Mouse (Mus musculus): Measurements from ENCODE around the gene Mtg1. TPM values are rescaled to one million over a fixed set of nuclear protein-coding genes. Genes with fewer than 3 reads are reported as not detected.

Mtg1 gene
- polyA plus RNA-seq, 1 experiment from 2014 or later: 42.9 TPM

DNA sequence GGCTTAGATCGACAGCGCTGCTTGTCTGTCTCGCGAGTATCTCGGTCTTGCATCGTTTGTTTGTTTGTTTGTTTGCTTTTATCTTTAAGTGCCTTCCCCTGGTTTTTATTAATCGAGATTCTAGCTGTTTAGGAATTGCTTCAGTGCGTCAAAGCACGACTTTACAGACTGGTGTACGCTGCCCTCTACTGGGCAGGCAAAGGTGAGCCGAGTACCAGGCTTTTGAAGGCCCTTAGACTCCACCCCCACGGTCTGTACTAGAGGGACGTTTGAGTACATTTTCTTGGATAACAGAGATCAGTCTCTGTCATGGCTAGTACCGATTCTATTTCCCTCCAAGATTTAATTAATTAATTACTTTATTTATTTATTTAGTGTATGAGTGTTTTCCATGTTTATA, 4.0 kb downstream of the Mtg1 start:
- DNase-seq (ENCODE audit: low spot score): peak; percentile 77
- no peak for ATAC-seq
- Histone ChIP-seq H3K27me3 (replicated peaks; ENCODE audit: control insufficient read depth, insufficient read depth, low read length) (no peaks in the 10 kb centered on the region), H3K4me2 (ENCODE audit: low read length) (no peak overlapping the region), H3K27ac (ENCODE audit: low read depth, low read length) (no peak overlapping the region), H3K9ac (ENCODE audit: low read length) (no peak overlapping the region), H3K36me3 (ENCODE audit: control insufficient read depth, insufficient read depth, low read length) (no peaks in the 10 kb centered on the region), H3K9me3 (replicated peaks; ENCODE audit: control insufficient read depth, low read length) (no peaks in the 10 kb centered on the region), H3K4me1 (ENCODE audit: control insufficient read depth, insufficient read depth, low read length) (peaks cover 3% of the 10 kb centered on the region; the same call in 1 of the 2 replicates), H3K4me3 (ENCODE audit: low read depth, low read length) (no peak overlapping the region)
- 10% methylated on average over 14 of the region's 14 CpGs for WGBS

DNA sequence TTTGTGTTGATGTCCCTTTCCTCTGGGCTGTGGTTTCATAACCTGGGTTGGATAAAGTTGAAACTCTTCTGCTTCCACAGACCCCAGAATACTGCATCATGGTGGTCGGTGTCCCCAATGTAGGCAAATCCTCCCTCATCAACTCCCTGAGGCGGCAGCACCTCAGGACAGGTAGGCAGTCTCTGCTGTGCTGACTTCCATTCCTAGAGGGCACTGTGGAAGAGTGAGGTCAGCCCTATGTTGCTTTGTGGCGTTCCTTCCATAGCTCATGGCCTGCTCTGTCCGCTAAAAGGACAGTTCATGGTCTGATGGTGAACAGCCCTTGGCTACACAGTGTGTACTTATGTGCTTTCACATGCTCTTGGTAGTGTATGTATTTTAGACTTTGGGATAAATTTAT, 7.2 kb downstream of the Mtg1 start:
- no peaks in the 10 kb centered on the region for H3K4me1 ChIP-seq (ENCODE audit: control insufficient read depth, insufficient read depth, low read length)
- H3K36me3 ChIP-seq (ENCODE audit: control insufficient read depth, insufficient read depth, low read length): peaks cover 7% of the 10 kb centered on the region; the same call in 1 of the 2 replicates
- H3K9ac ChIP-seq (ENCODE audit: low read length): no peak overlapping the region
- H3K9me3 ChIP-seq (replicated peaks; ENCODE audit: control insufficient read depth, low read length): no peaks in the 10 kb centered on the region
- H3K4me2 ChIP-seq (ENCODE audit: low read length): no peak overlapping the region
- H3K27ac ChIP-seq (ENCODE audit: low read depth, low read length): no peak overlapping the region
- no peak overlapping the region for H3K4me3 ChIP-seq (ENCODE audit: low read depth, low read length)
- H3K27me3 ChIP-seq (replicated peaks; ENCODE audit: control insufficient read depth, insufficient read depth, low read length): no peaks in the 10 kb centered on the region
- DNase-seq (ENCODE audit: low spot score) (no peak), ATAC-seq (no peak)
- 87% methylated on average over 4 of the region's 4 CpGs for WGBS

DNA sequence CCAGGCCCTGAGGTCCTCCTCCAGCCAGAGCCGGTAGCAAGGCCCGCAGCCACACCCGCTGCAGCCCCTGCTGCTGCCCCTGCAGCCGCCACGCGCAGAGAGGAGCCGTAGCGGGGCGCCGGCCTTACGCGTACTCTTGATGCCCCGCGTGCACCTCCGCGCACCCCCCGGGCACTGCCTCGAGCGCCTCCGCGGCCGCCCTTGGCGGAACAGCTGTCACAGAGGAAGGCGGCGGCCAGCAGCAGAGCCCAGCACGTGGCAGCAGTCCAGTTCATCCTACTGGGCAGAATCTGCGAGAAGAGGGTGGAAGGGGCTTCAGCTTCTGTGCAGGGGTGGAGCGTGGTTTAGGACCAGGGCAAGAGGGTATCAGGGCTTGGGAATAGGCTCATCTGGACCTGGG, 16.0 kb downstream of the Mtg1 start:
- peaks cover 6% of the 10 kb centered on the region; the same call in 1 of the 2 replicates for H3K4me1 ChIP-seq (ENCODE audit: control insufficient read depth, insufficient read depth, low read length)
- H3K9ac ChIP-seq (ENCODE audit: low read length): peak overlapping the region; percentile 67
- WGBS: 11% methylated on average over 28 of the region's 28 CpGs
- peak overlapping the region; percentile 36 for H3K4me3 ChIP-seq (ENCODE audit: low read depth, low read length)
- peak overlapping the region; percentile 55 for H3K4me2 ChIP-seq (ENCODE audit: low read length)
- DNase-seq (ENCODE audit: low spot score) (peak; percentile 35), ATAC-seq (peak; percentile 47; the same call in 1 of the 2 replicates)
- H3K27ac ChIP-seq (ENCODE audit: low read depth, low read length): no peak overlapping the region
- no peaks in the 10 kb centered on the region for H3K27me3 ChIP-seq (replicated peaks; ENCODE audit: control insufficient read depth, insufficient read depth, low read length)
- H3K36me3 ChIP-seq (ENCODE audit: control insufficient read depth, insufficient read depth, low read length): no peaks in the 10 kb centered on the region
- no peaks in the 10 kb centered on the region for H3K9me3 ChIP-seq (replicated peaks; ENCODE audit: control insufficient read depth, low read length)

DNA sequence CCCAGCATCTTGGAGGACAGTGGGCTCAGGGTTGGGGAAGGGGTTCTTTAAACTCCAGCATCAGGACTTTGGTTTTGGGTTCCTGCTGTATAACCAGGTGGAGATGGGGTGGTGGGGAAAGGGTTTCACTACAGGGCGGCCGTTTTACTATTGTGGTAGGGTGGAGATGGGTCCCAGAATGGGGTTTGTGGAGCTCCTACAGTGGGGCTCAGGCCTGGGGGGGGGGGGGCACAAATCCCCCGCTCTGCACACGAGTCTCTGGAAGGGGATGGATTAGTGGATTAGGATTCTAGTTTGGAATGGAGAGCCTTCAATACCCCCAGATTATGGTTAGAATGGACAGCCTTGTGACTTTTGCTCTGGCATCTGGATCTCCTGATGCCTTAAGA, 16.5 kb downstream of the Mtg1 start:
- Histone ChIP-seq H3K4me1 (ENCODE audit: control insufficient read depth, insufficient read depth, low read length) (peaks cover 6% of the 10 kb centered on the region; the same call in 1 of the 2 replicates), H3K4me3 (ENCODE audit: low read depth, low read length) (peak overlapping the region; percentile 36), H3K27me3 (replicated peaks; ENCODE audit: control insufficient read depth, insufficient read depth, low read length) (no peaks in the 10 kb centered on the region), H3K36me3 (ENCODE audit: control insufficient read depth, insufficient read depth, low read length) (no peaks in the 10 kb centered on the region), H3K9me3 (replicated peaks; ENCODE audit: control insufficient read depth, low read length) (no peaks in the 10 kb centered on the region), H3K4me2 (ENCODE audit: low read length) (peak overlapping the region; percentile 55), H3K27ac (ENCODE audit: low read depth, low read length) (no peak overlapping the region), H3K9ac (ENCODE audit: low read length) (peak overlapping the region; percentile 67)
- ATAC-seq (peak; percentile 13), DNase-seq (ENCODE audit: low spot score) (peak; percentile 5)
- 20% methylated on average over 4 of the region's 4 CpGs for WGBS

DNA sequence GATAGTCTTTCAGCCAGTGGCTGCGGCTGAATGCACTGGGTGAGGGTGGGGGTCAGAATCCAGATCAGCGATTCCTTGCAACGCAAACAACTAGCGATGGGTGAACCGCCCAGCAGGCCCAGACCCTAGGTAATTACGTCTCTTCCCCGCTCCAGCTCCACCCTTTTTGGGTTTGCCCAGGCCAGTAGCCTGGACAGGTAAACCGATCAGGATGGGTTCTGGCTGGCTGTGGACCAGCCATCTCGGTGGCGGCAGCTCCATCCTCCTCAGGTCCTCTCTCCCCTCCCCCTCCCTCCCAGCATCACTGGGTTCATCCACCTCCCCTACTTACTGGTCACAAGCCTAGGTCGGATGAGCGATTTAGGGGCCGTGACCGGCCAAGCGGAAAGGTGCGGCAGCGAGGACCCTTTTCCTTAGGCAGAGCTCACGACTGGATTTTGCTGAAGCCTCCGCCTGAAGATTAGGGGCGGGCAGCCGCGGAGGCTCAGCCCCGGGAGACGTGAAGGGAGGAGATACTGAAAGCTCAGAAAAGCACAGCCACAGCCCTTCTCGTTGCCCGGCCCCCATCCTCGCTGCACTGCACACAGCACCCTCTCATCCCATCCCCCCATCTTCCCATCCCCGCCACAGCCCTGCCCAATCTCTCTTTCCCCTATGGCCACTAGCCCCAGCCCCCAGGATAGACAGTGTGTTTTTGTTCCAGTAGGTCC, 17.0 kb downstream of the Mtg1 start, which contains the start of gene Sprn:
TSS of gene Sprn (minus strand) at position 660 of the 710 bp plus-strand sequence.
- Histone ChIP-seq H3K4me3 (ENCODE audit: low read depth, low read length) (peak within 1 kb of the TSS; percentile 36), H3K9me3 (replicated peaks; ENCODE audit: control insufficient read depth, low read length) (no peaks in the 10 kb centered on the region), H3K4me1 (ENCODE audit: control insufficient read depth, insufficient read depth, low read length) (peaks cover 6% of the 10 kb centered on the region; the same call in 1 of the 2 replicates), H3K9ac (ENCODE audit: low read length) (peak within 1 kb of the TSS; percentile 67), H3K4me2 (ENCODE audit: low read length) (peak within 1 kb of the TSS; percentile 55), H3K27ac (ENCODE audit: low read depth, low read length) (peak within 1 kb of the TSS; percentile 60; the same call in 1 of the 2 replicates), H3K36me3 (ENCODE audit: control insufficient read depth, insufficient read depth, low read length) (no peaks in the 10 kb centered on the region), H3K27me3 (replicated peaks; ENCODE audit: control insufficient read depth, insufficient read depth, low read length) (no peaks in the 10 kb centered on the region)
- WGBS: under 1% methylated on average over 28 of the region's 28 CpGs
- ATAC-seq (peak; percentile 63), DNase-seq (ENCODE audit: low spot score) (peak; percentile 55)

DNA sequence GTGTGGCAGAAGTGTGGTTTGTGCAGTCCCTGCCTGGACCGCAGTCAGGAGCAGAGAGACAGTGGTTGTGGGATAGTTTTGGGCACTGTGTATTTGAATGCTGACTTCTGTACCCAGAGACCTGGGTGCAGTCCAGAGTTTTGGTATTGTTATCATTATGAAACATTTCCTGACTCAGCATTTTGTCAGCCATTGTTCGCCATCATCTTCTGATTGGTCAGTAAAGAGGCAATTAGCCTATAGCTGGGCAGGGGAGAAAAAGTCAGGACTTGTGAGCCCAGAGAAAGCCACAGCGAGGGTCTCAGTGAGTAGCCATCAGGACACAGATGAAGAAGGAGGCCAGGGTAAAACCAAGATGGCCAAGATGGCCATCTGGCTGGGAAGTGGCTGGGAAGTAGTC, 23.0 kb downstream of the Mtg1 start:
- Histone ChIP-seq H3K4me2 (ENCODE audit: low read length) (no peak overlapping the region), H3K27me3 (replicated peaks; ENCODE audit: control insufficient read depth, insufficient read depth, low read length) (no peaks in the 10 kb centered on the region), H3K4me1 (ENCODE audit: control insufficient read depth, insufficient read depth, low read length) (no peaks in the 10 kb centered on the region), H3K4me3 (ENCODE audit: low read depth, low read length) (no peak overlapping the region), H3K9ac (ENCODE audit: low read length) (no peak overlapping the region), H3K36me3 (ENCODE audit: control insufficient read depth, insufficient read depth, low read length) (no peaks in the 10 kb centered on the region), H3K9me3 (replicated peaks; ENCODE audit: control insufficient read depth, low read length) (no peaks in the 10 kb centered on the region), H3K27ac (ENCODE audit: low read depth, low read length) (no peak overlapping the region)
- ATAC-seq: no peak
- no peak for DNase-seq (ENCODE audit: low spot score)
- WGBS: 80% methylated on average over 3 of the region's 3 CpGs

DNA sequence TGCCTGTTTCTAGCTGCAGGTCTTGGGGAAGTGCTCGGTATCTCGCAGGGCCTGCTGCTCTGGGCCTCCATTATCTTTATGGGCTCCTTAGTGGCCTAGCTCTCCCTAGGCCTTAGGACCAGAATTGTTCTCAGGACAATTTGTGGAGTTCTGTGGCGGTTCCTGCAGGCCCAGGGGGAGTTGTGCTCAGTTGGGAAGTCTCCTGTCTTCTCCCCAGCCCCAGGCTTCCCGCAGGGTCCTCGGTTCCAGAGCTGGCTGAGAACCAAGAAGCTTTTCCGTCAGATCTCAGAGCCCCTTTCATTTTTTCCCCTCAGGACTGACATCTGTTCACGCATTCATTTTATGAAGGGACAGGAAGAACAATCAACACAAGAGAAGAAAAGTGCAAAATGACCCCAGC, 27.3 kb downstream of the Mtg1 start, which contains the start of gene Olfr522:
TSS of gene Olfr522 (minus strand) at position 101 of the 400 bp plus-strand sequence.
- WGBS: 76% methylated on average over 7 of the region's 7 CpGs
- no peak within 1 kb of the TSS for H3K27ac ChIP-seq (ENCODE audit: low read depth, low read length)
- no peaks in the 10 kb centered on the region for H3K27me3 ChIP-seq (replicated peaks; ENCODE audit: control insufficient read depth, insufficient read depth, low read length)
- DNase-seq (ENCODE audit: low spot score) (no peak), ATAC-seq (no peak)
- H3K9ac ChIP-seq (ENCODE audit: low read length): no peak within 1 kb of the TSS
- H3K36me3 ChIP-seq (ENCODE audit: control insufficient read depth, insufficient read depth, low read length): no peaks in the 10 kb centered on the region
- H3K4me1 ChIP-seq (ENCODE audit: control insufficient read depth, insufficient read depth, low read length): no peaks in the 10 kb centered on the region
- H3K4me2 ChIP-seq (ENCODE audit: low read length): no peak within 1 kb of the TSS
- no peak within 1 kb of the TSS for H3K4me3 ChIP-seq (ENCODE audit: low read depth, low read length)
- no peaks in the 10 kb centered on the region for H3K9me3 ChIP-seq (replicated peaks; ENCODE audit: control insufficient read depth, low read length)

DNA sequence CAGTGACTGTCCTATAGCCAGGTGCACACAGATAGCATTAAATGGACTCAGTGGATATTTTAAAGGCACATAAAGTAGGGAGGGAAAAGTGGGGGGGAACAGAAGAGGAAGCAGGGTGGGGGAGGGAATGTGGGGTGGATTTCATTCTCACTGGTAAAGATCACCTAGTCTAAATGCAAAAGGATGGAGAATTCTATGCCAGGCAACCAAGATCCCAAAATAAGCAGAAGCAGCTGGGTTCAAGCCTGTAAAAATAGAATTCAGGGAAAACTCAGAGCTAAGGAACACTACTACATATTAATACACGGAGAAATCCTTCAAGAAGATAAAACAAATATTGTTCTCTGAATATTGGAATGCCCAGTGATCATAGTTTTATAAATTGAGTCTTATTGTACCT, 30.6 kb downstream of the Mtg1 start:
- WGBS: 82% methylated on average over 1 of the region's 1 CpGs
- Histone ChIP-seq H3K4me3 (ENCODE audit: low read depth, low read length) (no peak overlapping the region), H3K36me3 (ENCODE audit: control insufficient read depth, insufficient read depth, low read length) (no peaks in the 10 kb centered on the region), H3K27ac (ENCODE audit: low read depth, low read length) (no peak overlapping the region), H3K4me1 (ENCODE audit: control insufficient read depth, insufficient read depth, low read length) (no peaks in the 10 kb centered on the region), H3K9me3 (replicated peaks; ENCODE audit: control insufficient read depth, low read length) (no peaks in the 10 kb centered on the region), H3K9ac (ENCODE audit: low read length) (no peak overlapping the region), H3K27me3 (replicated peaks; ENCODE audit: control insufficient read depth, insufficient read depth, low read length) (no peaks in the 10 kb centered on the region), H3K4me2 (ENCODE audit: low read length) (no peak overlapping the region)
- no peak for DNase-seq (ENCODE audit: low spot score)
- ATAC-seq: no peak

DNA sequence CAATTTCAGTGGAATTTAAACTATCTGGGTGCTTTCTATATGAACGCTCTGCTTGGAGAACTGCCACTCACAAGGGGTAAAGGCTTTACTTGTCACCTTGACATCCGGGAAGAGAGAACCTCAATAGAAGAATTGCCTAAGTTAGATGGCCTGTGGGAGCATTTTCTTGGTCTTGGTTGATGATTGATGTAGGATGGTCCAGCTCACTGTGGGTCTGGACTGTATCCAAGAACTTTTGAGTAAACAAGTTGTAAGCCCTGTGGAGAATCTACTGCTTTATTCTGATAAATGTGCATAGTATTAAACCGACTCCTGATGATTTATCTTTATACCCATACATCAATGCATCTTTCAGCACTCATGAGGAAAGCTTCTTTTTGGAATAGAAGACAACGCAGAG, 32.0 kb downstream of the Mtg1 start:
- Histone ChIP-seq H3K9me3 (replicated peaks; ENCODE audit: control insufficient read depth, low read length) (no peaks in the 10 kb centered on the region), H3K36me3 (ENCODE audit: control insufficient read depth, insufficient read depth, low read length) (no peaks in the 10 kb centered on the region), H3K4me3 (ENCODE audit: low read depth, low read length) (no peak overlapping the region), H3K9ac (ENCODE audit: low read length) (no peak overlapping the region), H3K27ac (ENCODE audit: low read depth, low read length) (no peak overlapping the region), H3K4me1 (ENCODE audit: control insufficient read depth, insufficient read depth, low read length) (no peaks in the 10 kb centered on the region), H3K4me2 (ENCODE audit: low read length) (no peak overlapping the region), H3K27me3 (replicated peaks; ENCODE audit: control insufficient read depth, insufficient read depth, low read length) (no peaks in the 10 kb centered on the region)
- ATAC-seq (no peak), DNase-seq (ENCODE audit: low spot score) (no peak)
- WGBS: 86% methylated on average over 4 of the region's 4 CpGs

Measured in forebrain, embryonic 14.5 days (tissue).